Mouse (Mus musculus) midbrain, postnatal 0 days (tissue): ENCODE data around the gene Gm45021. TPM values are rescaled to one million over a fixed set of nuclear protein-coding genes. Genes with fewer than 3 reads are reported as not detected.

Experiments used
- ATAC-seq: fragments of 200-750 bp; cut with Nextera tagmentation; 2 replicates; pipeline ENCODE4 v1.8.0; 2017; ENCODE audit warnings: moderate number of reproducible peaks, mild to moderate bottlenecking, moderate TSS enrichment, moderate library complexity; ENCODE audit not compliant: low FRiP score
- DNase-seq: peaks from one replicate; pipeline ENCODE4 v3.0.0-alpha.2; 2015; ENCODE audit warnings: low spot score
- H3K27ac ChIP-seq: fragments of 300-500 bp; sonication (generic); 2 replicates; pipeline ENCODE4 v1.5.1; 2014; ENCODE audit warnings: low read depth, mild to moderate bottlenecking, low read length, mixed read lengths
- H3K27me3 ChIP-seq: fragments of 300-500 bp; sonication (generic); 2 replicates; pipeline ENCODE4 v1.6.1; 2014; ENCODE audit warnings: low read length, control low read depth, mixed read lengths; ENCODE audit not compliant: insufficient read depth
- H3K36me3 ChIP-seq: fragments of 300-500 bp; sonication (generic); 2 replicates; pipeline ENCODE4 v1.6.1; 2014; ENCODE audit warnings: low read length, control low read depth, mixed read lengths; ENCODE audit not compliant: insufficient read depth
- H3K4me1 ChIP-seq: fragments of 300-500 bp; sonication (generic); 2 replicates; pipeline ENCODE4 v1.6.1; 2014; ENCODE audit warnings: mild to moderate bottlenecking, control low read depth, antibody characterized with exemption, low read length, mixed read lengths; ENCODE audit not compliant: insufficient read depth
- H3K4me2 ChIP-seq: fragments of 300-500 bp; sonication (generic); 2 replicates; pipeline ENCODE4 v1.6.1; 2014; ENCODE audit warnings: low read depth, mild to moderate bottlenecking, low read length, mixed read lengths; ENCODE audit not compliant: poor library complexity, severe bottlenecking
- H3K4me3 ChIP-seq: fragments of 300-500 bp; sonication (generic); 2 replicates; pipeline ENCODE4 v1.5.1; 2014; ENCODE audit warnings: low read depth, mild to moderate bottlenecking, low read length, moderate library complexity
- H3K9ac ChIP-seq: fragments of 300-500 bp; sonication (generic); replicated peaks from 2 replicates; pipeline ENCODE4 v1.6.1; 2014; ENCODE audit warnings: mild to moderate bottlenecking, low read length, moderate library complexity, mixed read lengths; ENCODE audit not compliant: poor library complexity, severe bottlenecking
- H3K9me3 ChIP-seq: fragments of 300-500 bp; sonication (generic); 2 replicates; pipeline ENCODE4 v1.6.1; 2016; ENCODE audit warnings: low read length, control low read depth
- CTCF ChIP-seq: IDR thresholded peaks from 2 replicates; pipeline ENCODE4 v1.5.1; 2016; ENCODE audit warnings: antibody characterized with exemption, mild to moderate bottlenecking
- WGBS: fragments of 180-500 bp; shearing (Covaris S2); extraction: QIAGEN DNeasy Blood & Tissue Kit; methylation state at CpG from one replicate; pipeline ENCODE4 v1.1.7; 2014; 5-methylcytosine and 5-hydroxymethylcytosine counted together
- polyA plus RNA-seq: library from polyadenylated mRNA; unstranded; fragments of >200 nt; fragmentation: Nextera tagmentation; extraction: Ambion mirVana; gene quantifications from 2 replicates; pipeline ENCODE4 v1.2.1, GENCODE M21; 2015
- total RNA-seq: library from RNA; depleted of rRNA; stranded (reverse); fragments of >200 nt; gene quantifications from 2 replicates; pipeline ENCODE4 v1.2.3, GENCODE M21; 2014

Gene Gm45021
- total and polyA plus RNA-seq, 2 experiments from 2014 or later = not detected

DNA sequence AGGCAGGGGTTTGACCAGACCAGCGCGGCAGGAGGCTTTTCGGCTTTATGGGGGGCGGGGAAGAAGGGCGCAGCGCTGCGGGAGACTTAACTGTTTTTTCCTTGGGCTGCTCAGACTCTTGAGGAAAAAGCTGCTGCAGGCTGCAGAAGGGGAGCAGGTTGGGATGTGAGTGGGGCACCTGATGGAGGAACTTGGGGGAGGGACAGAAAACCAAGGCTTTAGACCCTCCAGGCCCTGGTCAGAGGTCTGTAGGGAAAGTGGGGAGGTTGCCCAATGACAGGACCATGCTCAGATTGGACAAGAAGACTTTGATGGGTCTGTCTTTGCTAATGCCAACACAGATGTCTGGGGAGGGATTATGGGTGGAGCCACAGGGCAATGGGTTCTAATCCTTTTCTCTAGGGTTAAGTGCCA is 38.1 kb downstream of the Gm45021 start:
- no peak for ATAC-seq
- no peak for TF ChIP-seq CTCF
- Histone ChIP-seq H3K36me3 (peaks cover 2% of the 10 kb centered on the region; the same call in 1 of the 2 replicates), H3K4me2 (peak overlapping the region; percentile 81), H3K4me3 (peak overlapping the region; percentile 53), H3K27ac (no peak overlapping the region), H3K9ac (peak overlapping the region; percentile 63), H3K27me3 (0 out of 2 replicates have a peak, but pooled peaks cover 7% of the 10 kb centered on the region), H3K9me3 (no peaks in the 10 kb centered on the region), H3K4me1 (peaks cover 16% of the 10 kb centered on the region)
- WGBS = 2% methylated on average over 7 of the region's 7 CpGs
- no peak for DNase-seq

- WGBS = 83% methylated on average over 3 of the region's 3 CpGs
- Histone ChIP-seq H3K9me3 (no peaks in the 10 kb centered on the region), H3K9ac (no peak overlapping the region), H3K27me3 (0 out of 2 replicates have a peak, but pooled peaks cover 7% of the 10 kb centered on the region), H3K36me3 (peaks cover 2% of the 10 kb centered on the region; the same call in 1 of the 2 replicates), H3K4me3 (no peak overlapping the region), H3K4me2 (peak overlapping the region; percentile 81; the same call in 1 of the 2 replicates), H3K4me1 (peaks cover 16% of the 10 kb centered on the region), H3K27ac (no peak overlapping the region)
- ATAC-seq (no peak), DNase-seq (no peak)
- no peak for TF ChIP-seq CTCF
Observed at GRCm38 (mm10) chr6:48628377-48628776, 39.0 kb downstream of the Gm45021 start.

GRCm38 (mm10) chr6:48628808-48629660 is 39.6 kb downstream of the Gm45021 start:
- peak overlapping the region; percentile 47 for H3K27ac ChIP-seq
- peaks cover 2% of the 10 kb centered on the region; the same call in 1 of the 2 replicates for H3K36me3 ChIP-seq
- peaks cover 16% of the 10 kb centered on the region for H3K4me1 ChIP-seq
- peak; percentile 53 for DNase-seq
- H3K27me3 ChIP-seq = 0 out of 2 replicates have a peak, but pooled peaks cover 7% of the 10 kb centered on the region
- 8% methylated on average over 46 of the region's 54 CpGs for WGBS
- peak overlapping the region; percentile 81 for H3K4me2 ChIP-seq
- peak overlapping the region; percentile 63 for H3K9ac ChIP-seq
- TF ChIP-seq CTCF = 0 out of 2 replicates have a peak, but pooled peaks have one; percentile 4
- H3K9me3 ChIP-seq = no peaks in the 10 kb centered on the region
- peak overlapping the region; percentile 44 for H3K4me3 ChIP-seq
- peak; percentile 77 for ATAC-seq

GRCm38 (mm10) chr6:48629661-48630034 is 40.2 kb downstream of the Gm45021 start:
- Histone ChIP-seq H3K4me1 (peaks cover 16% of the 10 kb centered on the region), H3K9me3 (no peaks in the 10 kb centered on the region), H3K36me3 (peaks cover 2% of the 10 kb centered on the region; the same call in 1 of the 2 replicates), H3K4me3 (peak overlapping the region; percentile 44), H3K27me3 (0 out of 2 replicates have a peak, but pooled peaks cover 7% of the 10 kb centered on the region), H3K27ac (peak overlapping the region; percentile 47; the same call in 1 of the 2 replicates), H3K4me2 (peak overlapping the region; percentile 81), H3K9ac (peak overlapping the region; percentile 63)
- ATAC-seq (peak; percentile 9; the same call in 1 of the 2 replicates), DNase-seq (no peak)
- no peak for TF ChIP-seq CTCF
- WGBS = 15% methylated on average over 13 of the region's 13 CpGs

DNA sequence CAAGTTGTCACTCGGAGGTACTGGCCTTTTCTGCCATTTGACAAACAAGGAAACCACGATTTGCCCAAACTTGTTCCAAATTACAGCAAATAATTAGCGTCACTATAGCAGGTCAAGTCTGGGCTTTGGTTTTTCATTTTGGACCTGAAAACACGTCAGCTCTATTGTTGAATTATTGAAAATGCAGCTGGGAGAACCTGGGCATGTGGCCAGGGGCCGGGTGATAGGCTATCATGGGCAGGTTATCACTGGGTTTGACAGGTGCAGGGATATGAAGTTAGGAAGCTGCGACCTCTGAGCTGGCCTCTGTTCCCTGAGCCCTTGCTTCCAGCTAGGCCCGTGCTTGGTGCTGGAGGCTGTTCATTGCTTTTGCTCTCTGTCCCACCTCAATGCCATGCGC is 41.4 kb downstream of the Gm45021 start:
- Histone ChIP-seq H3K36me3 (peaks cover 2% of the 10 kb centered on the region; the same call in 1 of the 2 replicates), H3K9me3 (no peaks in the 10 kb centered on the region), H3K4me3 (no peak overlapping the region), H3K4me1 (peaks cover 16% of the 10 kb centered on the region), H3K27me3 (0 out of 2 replicates have a peak, but pooled peaks cover under 1% of the 10 kb centered on the region), H3K27ac (no peak overlapping the region), H3K4me2 (no peak overlapping the region), H3K9ac (no peak overlapping the region)
- no peak for DNase-seq
- no peak for TF ChIP-seq CTCF
- ATAC-seq = no peak
- 94% methylated on average over 8 of the region's 8 CpGs for WGBS

- no peak overlapping the region for H3K9ac ChIP-seq
- DNase-seq = no peak
- no peaks in the 10 kb centered on the region for H3K27me3 ChIP-seq
- TF ChIP-seq CTCF = no peak
- 92% methylated on average over 2 of the region's 2 CpGs for WGBS
- H3K4me3 ChIP-seq = no peak overlapping the region
- peaks cover 2% of the 10 kb centered on the region; the same call in 1 of the 2 replicates for H3K36me3 ChIP-seq
- no peak overlapping the region for H3K4me2 ChIP-seq
- no peaks in the 10 kb centered on the region for H3K9me3 ChIP-seq
- no peak for ATAC-seq
- H3K27ac ChIP-seq = no peak overlapping the region
- H3K4me1 ChIP-seq = no peaks in the 10 kb centered on the region
Observed at GRCm38 (mm10) chr6:48635105-48635504, 45.7 kb downstream of the Gm45021 start.
